Mouse (Mus musculus) adrenal gland, postnatal 4 days (tissue): ENCODE measurements around the gene Clcn3. TPM values are rescaled to one million over a fixed set of nuclear protein-coding genes. Genes with fewer than 3 reads are reported as not detected.
A peak's percentile ranks its signal among the peaks of the same experiment; 100 is the strongest.

ENCODE experiments used
- DNase-seq, 2 experiments: peaks; one replicate each; pipeline ENCODE4 v3.0.0; 2021 to 2022; ENCODE audit warnings: low spot score in 2 of 2, mixed read lengths in 2 of 2
- total RNA-seq, 2 experiments: library from RNA; stranded (reverse); gene quantifications; 2 replicates each; pipeline ENCODE4 v1.2.3; 2021

The Clcn3 gene
- total RNA-seq, 2 experiments from 2014 or later: 44.8 to 50.1 TPM

DNA sequence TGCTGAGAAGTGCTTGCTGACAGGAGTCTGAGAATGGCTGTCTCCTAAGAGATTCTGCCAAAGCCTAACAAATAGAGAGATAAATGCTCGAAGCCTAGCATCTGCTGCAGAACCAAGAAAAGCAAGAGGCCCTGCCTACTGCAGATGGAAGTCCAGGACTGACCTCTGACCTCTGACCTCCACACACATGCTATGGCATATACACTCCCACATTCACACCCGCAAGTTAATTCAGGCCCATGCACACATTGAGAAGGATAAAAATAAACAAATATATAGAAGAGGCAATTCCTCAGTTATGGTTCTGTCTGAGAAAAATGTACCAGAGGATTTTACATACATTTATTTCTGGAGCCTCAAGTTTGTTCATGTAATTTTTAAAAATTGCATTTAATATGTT, 104.5 kb downstream of the Clcn3 start:
- DNase-seq: no peak

DNA sequence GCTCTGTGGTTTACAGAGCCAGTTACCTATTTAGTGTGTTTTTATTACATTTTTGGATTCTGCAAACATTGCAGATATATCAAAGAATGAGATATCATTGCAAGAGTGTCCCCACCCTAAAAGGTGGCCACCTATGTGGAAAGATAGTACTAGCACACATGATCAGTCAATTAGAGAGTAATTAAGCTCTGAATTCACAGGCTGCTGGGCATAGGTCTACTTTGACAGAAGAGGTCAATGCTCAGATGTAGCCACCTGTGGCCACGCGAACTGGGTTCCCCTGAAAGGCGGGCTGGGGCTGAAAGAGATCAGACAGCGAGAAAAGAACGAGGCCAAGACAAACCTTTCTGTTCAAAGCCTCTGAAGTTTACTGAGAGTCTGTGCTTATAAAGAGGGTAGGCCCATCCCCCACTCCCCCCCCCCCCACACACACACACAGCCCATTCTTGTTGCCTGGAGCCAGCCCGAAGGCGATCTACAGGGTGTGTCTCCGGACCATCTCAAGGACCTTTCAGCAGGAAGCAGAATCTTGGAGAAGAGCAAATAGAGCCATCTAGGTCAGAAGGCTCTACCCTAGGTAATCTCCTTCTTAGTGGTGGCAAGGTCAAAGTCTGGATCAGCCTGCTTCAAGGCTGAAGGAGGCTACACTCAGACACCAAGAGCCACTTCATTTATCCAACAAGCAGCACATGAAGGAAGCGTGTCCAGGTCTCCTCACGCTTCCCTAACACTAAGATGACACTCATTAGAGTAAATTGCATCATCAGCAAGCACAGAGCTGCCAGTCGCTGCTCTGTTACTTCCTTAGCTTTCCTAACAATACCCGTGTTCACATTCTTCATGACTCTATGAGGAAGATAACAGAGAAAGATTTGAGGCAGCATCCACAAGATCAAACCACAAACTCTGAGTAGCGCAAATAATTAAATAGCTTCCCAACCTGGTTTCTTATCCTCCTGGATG, 112.6 kb downstream of the Clcn3 start:
- no peak for DNase-seq

DNA sequence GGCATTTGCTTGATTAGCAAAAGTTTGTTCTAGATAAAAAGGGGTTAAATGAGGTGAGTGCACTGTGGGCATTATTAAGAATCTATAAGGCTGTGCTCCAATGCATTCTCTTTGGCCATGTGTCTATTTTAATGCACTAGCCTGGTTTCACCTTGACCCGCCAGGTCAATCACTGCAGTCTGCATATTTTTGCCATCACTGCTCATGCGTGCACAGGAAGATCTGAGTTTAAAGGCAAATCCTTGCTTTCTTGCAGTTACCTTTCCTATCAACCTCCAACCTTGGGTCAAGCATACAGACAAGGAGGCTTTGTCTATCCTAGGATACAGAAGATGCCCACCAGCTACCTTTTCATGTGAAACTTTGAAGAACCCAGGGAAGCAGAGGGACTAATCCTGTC, 113.3 kb downstream of the Clcn3 start:
- DNase-seq: no peak

DNA sequence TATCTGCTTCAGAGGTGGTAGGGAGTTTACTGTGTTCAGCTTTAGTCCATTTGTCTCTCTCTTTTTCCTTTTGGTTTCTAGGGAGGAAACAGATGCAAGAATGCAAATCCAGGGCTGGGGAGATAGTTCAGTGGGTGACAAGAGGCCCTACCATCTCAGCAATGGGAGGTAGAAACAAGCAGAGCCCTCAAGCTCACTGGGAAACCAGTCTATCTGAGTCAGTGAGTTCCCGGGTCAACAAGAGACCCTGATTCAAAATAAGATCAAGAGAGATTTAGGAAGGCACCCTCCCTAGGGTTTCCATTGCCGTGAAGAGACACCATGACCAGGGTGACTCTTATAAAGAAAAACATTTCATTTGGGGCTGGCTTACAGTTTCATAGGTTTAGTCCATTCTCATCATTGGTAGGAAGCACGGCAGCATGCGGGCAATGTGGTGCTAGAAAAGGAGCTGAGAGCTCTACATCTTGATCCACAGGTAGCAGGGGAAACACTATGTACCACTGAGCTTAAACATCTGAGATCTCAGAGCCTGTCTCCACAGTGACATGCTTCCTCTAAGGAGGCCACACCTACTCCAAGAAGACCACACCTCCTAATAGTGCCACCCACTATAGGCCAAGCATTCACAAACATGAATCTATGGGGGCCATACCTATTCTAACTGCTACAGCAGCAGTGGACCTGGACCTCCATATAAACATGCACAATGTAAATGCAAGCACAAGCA, 114.7 kb downstream of the Clcn3 start:
- no peak for DNase-seq

DNA sequence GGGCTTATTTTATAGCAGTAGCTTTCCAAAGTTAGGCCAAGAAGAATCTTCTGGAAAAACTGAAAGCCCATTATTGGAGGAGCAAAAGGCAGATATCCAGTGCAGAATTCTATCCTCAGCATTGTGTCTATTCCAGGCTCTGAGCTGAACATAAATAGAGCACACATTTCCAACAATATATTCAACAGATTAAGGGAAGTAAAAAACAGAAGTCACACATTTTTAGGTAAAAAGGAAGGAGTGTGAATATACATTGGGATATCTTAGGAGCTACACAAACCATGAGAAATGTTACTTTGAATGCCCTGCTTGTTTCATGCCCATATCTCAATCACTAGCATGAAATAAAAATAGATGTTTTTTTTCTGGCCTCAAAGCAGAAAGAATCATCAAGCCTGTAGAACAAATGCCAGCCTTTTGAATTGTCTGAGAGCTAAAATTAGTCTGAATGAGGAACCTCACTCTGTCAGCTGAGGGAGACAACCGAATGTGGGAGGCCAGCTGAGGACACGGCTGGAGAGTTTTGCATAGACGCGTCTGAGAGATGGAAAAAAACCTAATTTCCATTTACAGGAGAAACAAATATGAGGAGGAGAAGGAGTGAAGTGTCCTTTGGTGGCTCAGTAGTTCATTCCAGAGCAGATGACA, 115.5 kb downstream of the Clcn3 start:
- no peak for DNase-seq

DNA sequence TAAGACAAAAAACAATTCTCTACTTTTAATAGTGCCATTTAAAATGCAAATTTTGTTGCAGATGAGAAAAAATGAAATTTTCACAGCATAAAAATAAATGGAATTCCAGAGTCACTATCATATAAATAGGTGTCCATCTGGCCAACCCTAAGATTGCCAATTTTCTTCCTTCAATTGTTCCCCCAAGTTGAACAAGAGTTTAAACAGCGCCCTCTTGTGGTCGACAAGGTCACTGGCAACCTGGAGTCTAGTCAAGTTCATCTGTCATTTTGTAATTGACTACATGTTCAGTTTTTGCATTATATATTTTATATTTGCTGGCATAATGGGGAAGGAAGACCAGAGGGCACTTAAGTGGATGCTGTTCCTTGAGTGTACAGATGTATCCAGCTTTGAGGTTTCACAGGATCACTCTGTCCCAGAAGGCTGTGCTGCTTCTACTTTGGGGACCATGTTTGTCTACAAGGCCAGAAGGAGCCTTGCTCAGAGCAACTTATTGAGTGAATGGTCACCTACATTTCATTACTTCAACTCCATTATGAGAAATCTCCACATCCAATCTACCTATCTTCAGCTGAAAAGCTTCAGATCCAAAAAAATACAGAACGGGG, 117.5 kb downstream of the Clcn3 start:
- DNase-seq: peak in 1 of 2 experiments; percentile 28

DNA sequence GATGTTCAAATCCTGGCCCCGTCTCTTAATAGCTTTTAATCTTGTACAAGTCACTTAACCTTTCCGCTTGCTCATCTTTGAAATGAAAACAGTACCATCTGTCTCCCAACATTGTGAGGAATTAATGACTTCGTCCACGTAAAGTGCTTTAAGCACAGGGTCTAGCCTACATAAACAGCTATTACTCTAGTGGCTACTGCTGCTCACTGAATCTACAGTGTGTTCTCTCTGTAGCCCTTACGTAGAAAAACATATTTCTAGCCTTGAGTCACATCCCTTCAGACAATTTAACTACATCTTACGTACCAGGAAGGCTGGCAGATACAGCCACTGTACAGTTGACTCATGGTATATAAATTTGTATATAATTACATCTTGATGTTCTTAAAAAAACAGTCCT, 118.2 kb downstream of the Clcn3 start:
- no peak for DNase-seq

DNA sequence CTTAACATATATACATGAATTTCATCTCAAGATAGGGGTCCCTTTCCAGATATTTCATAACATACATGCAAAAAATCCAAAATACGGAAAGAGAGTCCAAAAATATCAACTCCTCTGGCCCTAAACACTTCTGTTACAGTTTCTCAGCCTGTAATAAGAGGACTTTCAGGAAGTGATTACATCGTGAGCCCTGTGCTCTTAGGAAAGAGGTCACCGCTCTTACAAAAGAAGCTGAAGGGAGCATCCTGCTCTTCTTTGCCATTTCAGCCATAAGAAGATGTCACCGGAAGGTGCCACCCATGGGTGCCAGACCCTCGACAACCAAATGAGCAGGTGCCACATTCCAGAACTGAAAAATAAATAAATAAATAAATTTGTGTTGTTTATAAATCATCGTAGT, 121.3 kb downstream of the Clcn3 start:
- no peak for DNase-seq

DNA sequence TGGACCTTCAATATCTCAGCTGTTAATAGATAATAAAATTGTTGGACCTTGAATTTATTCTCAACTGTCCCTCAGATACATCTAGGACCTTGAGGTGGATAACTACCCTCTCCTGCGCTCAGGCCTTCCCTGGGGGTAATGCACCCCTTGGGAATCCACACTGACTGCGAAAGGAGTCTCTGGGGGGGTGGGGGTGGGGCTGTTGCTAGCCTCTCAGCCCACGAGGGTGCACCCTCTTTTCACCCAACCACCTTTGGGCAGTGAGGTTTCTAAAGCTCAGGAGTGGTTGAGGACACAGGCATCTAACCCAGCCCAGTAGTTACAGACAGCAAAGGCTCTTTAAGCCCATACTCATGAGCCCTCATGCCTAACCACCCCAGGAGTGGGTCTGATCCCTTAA, 122.4 kb downstream of the Clcn3 start:
- no peak for DNase-seq

Other genes with a start within 250 kb of the Clcn3 start
- 10 to 100 TPM; 36.7 to 40.4 TPM for gene Hpf1, start 92.9 kb downstream of the Clcn3 start, total RNA-seq
- 10 to 100 TPM; 23.8 to 25.9 TPM for gene Nek1, start 9.9 kb upstream of the Clcn3 start, total RNA-seq
- gene Sh3rf1, start 240.6 kb upstream of the Clcn3 start, total RNA-seq: 10 to 100 TPM; 14.1 to 20.4 TPM